Mouse (Mus musculus): ENCODE results near the gene Rarres2. TPM values are rescaled to one million over a fixed set of nuclear protein-coding genes. Genes with fewer than 3 reads are reported as not detected.

Gene Rarres2
- 44.3 and 45.5 TPM in 2 replicates for polyA plus RNA-seq (2012; rRNA removed)

DNA sequence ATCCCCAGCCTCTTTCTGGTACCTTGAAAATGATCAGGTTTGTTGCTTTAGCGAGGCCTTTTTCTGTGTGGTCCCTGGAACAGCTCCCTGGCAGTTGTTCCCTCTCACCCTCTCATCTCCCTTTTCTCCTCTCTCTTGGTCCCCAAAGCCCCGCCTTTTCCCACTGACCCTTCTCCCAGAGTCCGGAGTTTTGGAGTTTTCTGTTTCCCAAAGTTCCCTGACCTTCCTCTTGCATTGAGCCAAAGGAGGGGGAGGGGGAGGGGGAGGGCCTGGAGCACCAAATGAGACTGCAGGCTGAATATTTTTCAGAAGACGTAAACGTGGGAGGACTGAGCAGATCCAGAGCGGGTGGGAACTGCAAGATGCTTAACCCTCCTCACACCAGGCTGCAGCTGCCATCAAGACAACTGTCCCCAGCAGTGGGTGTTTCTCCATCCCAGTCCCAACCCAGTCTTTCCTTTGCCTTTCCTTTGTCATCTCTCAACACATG, at the start of gene Rarres2:
Rarres2 (minus strand) TSS at position 218 of the 490 bp plus-strand sequence.
- Histone ChIP-seq H3K4me1 (ENCODE audit: control insufficient read depth, insufficient read depth, insufficient read length) (peaks cover 2% of the 10 kb centered on the region; the same call in 1 of the 2 replicates), H3K4me3 (ENCODE audit: extremely low read depth, insufficient read depth, insufficient read length) (peak within 1 kb of the TSS; percentile 10; the same call in 1 of the 2 replicates), H3K27me3 (ENCODE audit: control insufficient read depth, insufficient read depth, low read length) (no peaks in the 10 kb centered on the region), H3K27ac (ENCODE audit: insufficient read depth, low read length) (peak within 1 kb of the TSS; percentile 2; the same call in 1 of the 2 replicates), H3K36me3 (ENCODE audit: control insufficient read depth, insufficient read depth, low read length) (no peaks in the 10 kb centered on the region)
- no peak for DNase-seq (ENCODE audit: low read depth in 1 of 2, low spot score in 2 of 2)
- TF ChIP-seq CTCF (IDR thresholded peaks at IDR 0.05; ENCODE audit: extremely low read depth, insufficient read depth, insufficient read length, insufficient replicate concordance) (no peak), POLR2A (IDR thresholded peaks at IDR 0.05; ENCODE audit: low read depth, low read length) (no peak)
- WGBS = 76% methylated on average over 6 of the region's 6 CpGs

GRCm38 (mm10) chr6:48620031-48620430, 47.4 kb upstream of the Rarres2 start:
- TF ChIP-seq CTCF (IDR thresholded peaks at IDR 0.05; ENCODE audit: extremely low read depth, insufficient read depth, insufficient read length, insufficient replicate concordance) = no peak
- TF ChIP-seq POLR2A (IDR thresholded peaks at IDR 0.05; ENCODE audit: low read depth, low read length) = no peak
- Histone ChIP-seq H3K36me3 (ENCODE audit: control insufficient read depth, insufficient read depth, low read length) (peaks cover 15% of the 10 kb centered on the region), H3K27ac (ENCODE audit: insufficient read depth, low read length) (no peak overlapping the region), H3K4me1 (ENCODE audit: control insufficient read depth, insufficient read depth, insufficient read length) (no peaks in the 10 kb centered on the region), H3K27me3 (ENCODE audit: control insufficient read depth, insufficient read depth, low read length) (no peaks in the 10 kb centered on the region), H3K4me3 (ENCODE audit: extremely low read depth, insufficient read depth, insufficient read length) (no peak overlapping the region)
- DNase-seq (ENCODE audit: low read depth in 1 of 2, low spot score in 2 of 2) = no peak
- WGBS = 96% methylated on average over 30 of the region's 30 CpGs

DNA sequence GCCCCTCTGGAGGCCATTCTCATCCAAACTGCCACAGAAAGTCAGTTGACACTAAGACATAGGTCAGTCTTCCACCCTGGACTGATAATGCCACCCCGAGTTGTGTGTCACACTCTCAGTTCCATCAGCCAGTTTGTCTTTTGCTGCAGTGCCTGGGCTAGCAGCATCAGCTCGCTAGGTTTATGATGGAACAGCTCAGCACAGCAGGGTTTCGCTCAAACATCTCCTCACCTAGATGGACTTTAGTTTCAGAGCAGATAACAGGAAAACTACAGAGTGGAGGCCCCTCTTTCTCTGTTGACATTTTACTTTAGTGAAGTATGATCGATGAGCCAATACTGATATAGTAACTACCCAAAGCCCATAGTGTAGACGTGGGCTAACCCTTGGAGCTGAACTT, 42.2 kb upstream of the Rarres2 start:
- no peak overlapping the region for H3K4me3 ChIP-seq (ENCODE audit: extremely low read depth, insufficient read depth, insufficient read length)
- 93% methylated on average over 5 of the region's 5 CpGs for WGBS
- TF ChIP-seq POLR2A (IDR thresholded peaks at IDR 0.05; ENCODE audit: low read depth, low read length) = no peak
- no peak for TF ChIP-seq CTCF (IDR thresholded peaks at IDR 0.05; ENCODE audit: extremely low read depth, insufficient read depth, insufficient read length, insufficient replicate concordance)
- no peaks in the 10 kb centered on the region for H3K27me3 ChIP-seq (ENCODE audit: control insufficient read depth, insufficient read depth, low read length)
- DNase-seq (ENCODE audit: low read depth in 1 of 2, low spot score in 2 of 2) = no peak
- no peaks in the 10 kb centered on the region for H3K4me1 ChIP-seq (ENCODE audit: control insufficient read depth, insufficient read depth, insufficient read length)
- H3K27ac ChIP-seq (ENCODE audit: insufficient read depth, low read length) = no peak overlapping the region
- peaks cover 6% of the 10 kb centered on the region for H3K36me3 ChIP-seq (ENCODE audit: control insufficient read depth, insufficient read depth, low read length)

DNA sequence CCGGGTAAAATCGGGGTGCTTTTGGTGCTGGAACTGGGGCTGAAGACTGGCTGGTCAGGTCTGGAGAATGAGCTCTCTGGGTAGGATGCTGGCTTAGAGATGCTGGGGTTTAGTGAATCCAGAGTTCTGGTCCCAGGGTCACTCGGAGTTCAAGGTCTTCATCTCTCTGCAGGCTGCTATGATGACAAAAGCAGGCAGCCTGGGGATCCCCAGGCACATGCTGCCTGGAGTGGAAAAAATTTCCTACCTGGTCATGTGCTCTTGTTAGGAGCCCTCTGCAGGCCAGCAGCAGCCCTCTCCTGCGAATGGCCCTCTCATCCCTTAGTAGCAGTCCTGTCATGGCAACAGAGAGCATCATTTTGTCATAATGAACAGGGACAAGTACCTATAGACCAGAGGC, 40.9 kb upstream of the Rarres2 start:
- Histone ChIP-seq H3K27me3 (ENCODE audit: control insufficient read depth, insufficient read depth, low read length) (no peaks in the 10 kb centered on the region), H3K36me3 (ENCODE audit: control insufficient read depth, insufficient read depth, low read length) (no peaks in the 10 kb centered on the region; the same call in 1 of the 2 replicates), H3K27ac (ENCODE audit: insufficient read depth, low read length) (no peak overlapping the region), H3K4me1 (ENCODE audit: control insufficient read depth, insufficient read depth, insufficient read length) (no peaks in the 10 kb centered on the region), H3K4me3 (ENCODE audit: extremely low read depth, insufficient read depth, insufficient read length) (no peak overlapping the region)
- no peak for DNase-seq (ENCODE audit: low read depth in 1 of 2, low spot score in 2 of 2)
- TF ChIP-seq CTCF (IDR thresholded peaks at IDR 0.05; ENCODE audit: extremely low read depth, insufficient read depth, insufficient read length, insufficient replicate concordance) (no peak), POLR2A (IDR thresholded peaks at IDR 0.05; ENCODE audit: low read depth, low read length) (no peak)
- whole genome bisulfite sequencing = 95% methylated on average over 4 of the region's 4 CpGs

GRCm38 (mm10) chr6:48610657-48611056, 38.1 kb upstream of the Rarres2 start:
- WGBS = 89% methylated on average over 3 of the region's 3 CpGs
- Histone ChIP-seq H3K36me3 (ENCODE audit: control insufficient read depth, insufficient read depth, low read length) (no peaks in the 10 kb centered on the region; the same call in 1 of the 2 replicates), H3K4me3 (ENCODE audit: extremely low read depth, insufficient read depth, insufficient read length) (no peak overlapping the region), H3K27ac (ENCODE audit: insufficient read depth, low read length) (no peak overlapping the region), H3K27me3 (ENCODE audit: control insufficient read depth, insufficient read depth, low read length) (no peaks in the 10 kb centered on the region), H3K4me1 (ENCODE audit: control insufficient read depth, insufficient read depth, insufficient read length) (no peaks in the 10 kb centered on the region)
- no peak for DNase-seq (ENCODE audit: low read depth in 1 of 2, low spot score in 2 of 2)
- TF ChIP-seq POLR2A (IDR thresholded peaks at IDR 0.05; ENCODE audit: low read depth, low read length) (no peak), CTCF (IDR thresholded peaks at IDR 0.05; ENCODE audit: extremely low read depth, insufficient read depth, insufficient read length, insufficient replicate concordance) (no peak)

DNA sequence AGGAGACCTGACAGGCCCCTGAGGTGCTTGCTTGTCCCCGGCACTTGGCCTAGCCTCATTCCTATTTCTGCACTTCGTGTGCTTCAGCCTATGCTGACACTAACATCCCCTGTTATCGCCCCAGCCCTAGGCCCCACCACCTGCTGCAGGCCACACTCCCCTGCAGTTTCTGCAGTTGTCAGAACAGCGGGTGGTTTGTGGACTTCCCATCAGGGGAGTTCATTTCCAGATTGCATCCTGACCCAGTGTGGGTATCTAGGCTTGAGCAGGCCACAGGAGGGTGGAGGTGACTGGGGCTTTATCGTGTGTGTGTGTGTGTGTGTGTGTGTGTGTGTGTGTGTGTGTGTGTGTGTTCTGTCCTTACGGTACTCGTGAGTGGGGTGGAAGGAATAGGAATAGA, 36.9 kb upstream of the Rarres2 start:
- no peak for DNase-seq (ENCODE audit: low read depth in 1 of 2, low spot score in 2 of 2)
- no peaks in the 10 kb centered on the region; the same call in 1 of the 2 replicates for H3K36me3 ChIP-seq (ENCODE audit: control insufficient read depth, insufficient read depth, low read length)
- H3K4me3 ChIP-seq (ENCODE audit: extremely low read depth, insufficient read depth, insufficient read length) = no peak overlapping the region
- no peaks in the 10 kb centered on the region for H3K4me1 ChIP-seq (ENCODE audit: control insufficient read depth, insufficient read depth, insufficient read length)
- H3K27ac ChIP-seq (ENCODE audit: insufficient read depth, low read length) = no peak overlapping the region
- WGBS = 47% methylated on average over 7 of the region's 7 CpGs
- TF ChIP-seq POLR2A (IDR thresholded peaks at IDR 0.05; ENCODE audit: low read depth, low read length) (no peak), CTCF (IDR thresholded peaks at IDR 0.05; ENCODE audit: extremely low read depth, insufficient read depth, insufficient read length, insufficient replicate concordance) (no peak)
- no peaks in the 10 kb centered on the region for H3K27me3 ChIP-seq (ENCODE audit: control insufficient read depth, insufficient read depth, low read length)

DNA sequence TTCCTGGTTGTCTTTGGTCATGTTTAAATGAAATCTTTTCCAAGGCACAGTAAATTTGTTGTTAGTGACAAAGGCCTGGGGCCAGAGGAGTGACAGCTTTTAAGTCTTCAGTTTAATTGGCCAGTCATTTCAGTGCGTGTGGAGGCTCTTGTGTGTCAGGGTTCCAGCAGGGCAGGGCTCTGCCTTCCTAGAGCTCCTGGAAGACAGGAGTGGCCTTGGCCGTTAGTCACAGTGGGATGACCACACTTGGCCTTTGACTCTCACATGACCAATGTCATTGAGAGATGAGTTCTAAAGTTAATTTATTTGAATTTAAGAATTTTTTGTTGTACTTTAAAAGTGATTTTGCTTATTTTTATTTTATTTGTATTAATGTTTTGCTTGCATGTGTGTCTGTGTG, 35.5 kb upstream of the Rarres2 start:
- Histone ChIP-seq H3K27ac (ENCODE audit: insufficient read depth, low read length) (no peak overlapping the region), H3K27me3 (ENCODE audit: control insufficient read depth, insufficient read depth, low read length) (no peaks in the 10 kb centered on the region), H3K4me1 (ENCODE audit: control insufficient read depth, insufficient read depth, insufficient read length) (no peaks in the 10 kb centered on the region), H3K36me3 (ENCODE audit: control insufficient read depth, insufficient read depth, low read length) (no peaks in the 10 kb centered on the region; the same call in 1 of the 2 replicates), H3K4me3 (ENCODE audit: extremely low read depth, insufficient read depth, insufficient read length) (no peak overlapping the region)
- DNase-seq (ENCODE audit: low read depth in 1 of 2, low spot score in 2 of 2) = no peak
- TF ChIP-seq POLR2A (IDR thresholded peaks at IDR 0.05; ENCODE audit: low read depth, low read length) (no peak), CTCF (IDR thresholded peaks at IDR 0.05; ENCODE audit: extremely low read depth, insufficient read depth, insufficient read length, insufficient replicate concordance) (no peak)
- 85% methylated on average over 2 of the region's 2 CpGs for WGBS
